Mouse (Mus musculus): Measurements from ENCODE around the gene Oprm1. TPM values are rescaled to one million over a fixed set of nuclear protein-coding genes. Genes with fewer than 3 reads are reported as not detected.
"Not testable (repeated sequence)": the region's sequence is repeated elsewhere in the genome, so short reads cannot be mapped to it uniquely, and the experiment has no call there.

Gene Oprm1
- total RNA-seq, 2 experiments from 2014 or later: 4.2 to 7.9 TPM

GRCm38 (mm10) chr10:6979216-6979615 is 220.9 kb downstream of the Oprm1 start:
- DNase-seq: no peak

- no peak for DNase-seq
These were observed 221.5 kb downstream of the Oprm1 start for GRCm38 (mm10) chr10:6979789-6980188.

- DNase-seq: no peak
These were observed 221.9 kb downstream of the Oprm1 start for GRCm38 (mm10) chr10:6980236-6980635.

- no peak for DNase-seq
These were observed 224.4 kb downstream of the Oprm1 start for GRCm38 (mm10) chr10:6982751-6983151.

- no peak for DNase-seq
These were observed 225.1 kb downstream of the Oprm1 start for GRCm38 (mm10) chr10:6983431-6983830.

DNA sequence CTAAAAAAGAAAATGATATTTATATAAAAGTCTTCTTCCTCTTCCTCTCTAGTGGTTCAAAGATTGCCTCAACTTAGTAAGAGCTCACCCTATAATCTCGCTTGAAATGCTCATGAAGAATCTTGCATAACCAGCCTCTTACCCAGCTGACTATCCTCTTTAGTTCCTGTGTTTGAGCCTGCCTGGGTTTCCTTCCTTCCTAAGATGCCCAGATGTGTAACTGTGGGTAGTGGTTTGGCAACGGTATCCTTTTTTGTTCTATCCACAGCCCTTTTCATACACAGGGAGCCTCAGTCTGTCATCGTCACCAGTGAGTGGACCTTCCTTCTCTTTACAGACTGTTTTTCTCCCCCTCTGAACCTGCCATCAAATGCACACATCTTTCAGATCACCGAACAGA is 227.9 kb downstream of the Oprm1 start:
- DNase-seq: no peak

DNA sequence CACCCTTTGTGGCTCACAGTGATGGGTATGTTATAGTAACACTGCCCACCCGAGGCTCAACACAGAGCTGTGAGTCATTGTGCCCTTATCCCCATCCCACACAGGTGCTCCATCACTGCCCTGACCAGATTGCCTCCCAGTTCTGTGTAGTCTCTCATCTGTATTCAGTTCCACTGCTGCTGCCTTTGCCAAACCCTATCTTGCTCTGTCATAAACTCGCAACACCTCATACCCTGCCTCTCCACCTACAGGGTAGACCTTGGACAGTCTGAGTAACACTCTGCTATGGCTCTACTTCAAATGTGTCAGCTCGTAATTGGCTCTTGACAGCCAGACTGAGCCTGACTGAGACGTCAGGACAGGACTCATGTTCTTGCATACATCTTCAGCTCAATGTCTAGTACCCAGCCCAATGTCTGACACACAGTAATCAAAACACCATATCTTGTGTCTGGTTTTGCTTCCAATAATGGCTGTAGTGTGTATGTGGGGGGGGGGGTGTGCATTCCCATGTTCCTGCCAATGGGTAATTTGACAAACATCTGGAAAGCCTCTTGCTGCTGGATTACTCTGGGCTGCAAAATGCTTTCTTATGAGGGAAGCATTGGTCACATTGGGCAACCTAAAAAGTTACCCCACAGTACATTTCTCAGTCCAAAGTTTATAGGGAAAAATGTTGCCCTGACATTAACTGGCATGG is 229.2 kb downstream of the Oprm1 start:
- no peak for DNase-seq

DNA sequence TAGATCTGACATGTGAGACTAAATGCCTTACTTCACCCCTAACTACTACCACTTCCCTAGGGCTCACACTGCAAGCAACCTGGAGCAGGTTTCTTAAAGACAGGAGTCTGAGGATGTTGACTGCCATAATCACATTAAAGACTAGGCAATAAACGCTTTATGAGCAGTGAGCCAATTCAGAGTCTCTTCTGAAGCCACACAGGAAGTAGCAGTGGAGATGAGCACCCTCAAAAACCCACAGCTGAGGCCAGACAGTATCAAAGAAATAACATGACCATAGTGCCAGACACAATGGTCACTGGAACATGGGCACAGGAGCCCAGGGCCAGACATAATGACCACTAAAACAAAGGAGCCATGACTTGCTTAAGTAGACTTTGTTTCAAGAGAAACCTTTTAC is 230.2 kb downstream of the Oprm1 start:
- no peak for DNase-seq

DNA sequence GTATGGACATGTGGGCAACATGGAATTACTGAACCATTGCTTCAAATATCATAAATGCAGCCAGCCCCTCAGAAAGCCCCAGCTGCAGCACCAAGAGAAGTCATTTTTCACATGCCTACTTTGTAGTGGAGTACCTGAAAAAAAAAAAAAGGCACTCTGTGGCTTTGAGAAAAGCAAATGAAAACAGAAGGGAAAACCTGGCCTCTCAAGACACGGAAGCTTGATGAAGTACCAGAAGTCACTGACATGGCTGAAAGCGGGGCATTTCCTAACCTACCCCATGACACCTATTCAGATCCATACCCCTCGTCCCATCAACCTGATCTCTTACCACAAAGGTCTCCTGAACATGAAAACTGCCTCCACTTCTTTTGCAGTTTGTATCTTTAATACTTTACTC is 238.6 kb downstream of the Oprm1 start:
- DNase-seq: no peak

DNA sequence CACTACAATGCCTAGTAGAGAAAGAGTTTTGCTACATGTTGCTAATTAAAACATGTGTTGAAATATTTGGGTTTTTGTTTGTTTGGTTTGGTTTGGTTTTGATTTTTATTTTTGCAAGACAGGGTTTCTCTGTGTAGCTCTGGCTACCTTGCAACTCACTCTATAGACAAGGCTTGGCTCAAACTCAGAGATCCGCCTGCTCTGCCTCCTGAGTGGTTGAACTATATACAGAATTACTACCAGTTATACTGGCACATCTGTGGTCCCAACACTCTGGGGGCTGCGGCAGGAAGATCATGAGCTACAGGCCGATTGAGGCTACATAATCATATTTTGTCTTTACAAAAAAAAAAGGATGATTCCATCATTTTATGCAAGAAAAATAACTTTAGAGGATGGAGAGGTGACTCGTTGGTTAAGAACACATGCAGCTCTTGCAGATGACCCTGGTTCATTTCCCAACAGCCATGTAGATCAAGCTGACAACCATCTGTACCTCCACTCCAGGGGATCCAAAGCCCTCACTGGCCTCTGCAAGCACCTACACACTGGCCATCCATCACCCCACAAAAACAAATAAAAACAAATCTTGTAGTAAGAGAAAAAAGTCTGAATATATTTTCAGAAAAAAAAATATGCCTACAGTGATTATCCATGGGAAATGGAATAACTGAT is 240.4 kb downstream of the Oprm1 start:
- DNase-seq: no peak

DNA sequence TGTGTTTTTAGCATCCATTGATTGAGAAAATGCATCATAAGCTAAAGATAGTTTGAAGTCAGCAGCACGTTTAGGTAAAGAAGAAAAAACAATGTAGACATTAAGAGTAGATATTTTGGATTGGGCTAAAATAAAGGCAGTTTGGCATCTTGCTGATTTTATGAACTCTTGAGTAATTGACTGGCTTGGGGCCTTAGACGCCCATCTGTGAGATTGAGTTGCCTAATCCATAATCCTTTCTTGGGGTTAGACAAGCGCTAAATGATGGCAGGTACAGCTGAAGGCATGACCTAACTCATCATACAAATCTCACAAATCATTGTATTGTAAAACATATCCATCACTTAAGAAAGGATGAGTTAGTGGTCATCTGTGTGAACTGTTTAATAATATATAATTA is 241.0 kb downstream of the Oprm1 start:
- no peak for DNase-seq

DNA sequence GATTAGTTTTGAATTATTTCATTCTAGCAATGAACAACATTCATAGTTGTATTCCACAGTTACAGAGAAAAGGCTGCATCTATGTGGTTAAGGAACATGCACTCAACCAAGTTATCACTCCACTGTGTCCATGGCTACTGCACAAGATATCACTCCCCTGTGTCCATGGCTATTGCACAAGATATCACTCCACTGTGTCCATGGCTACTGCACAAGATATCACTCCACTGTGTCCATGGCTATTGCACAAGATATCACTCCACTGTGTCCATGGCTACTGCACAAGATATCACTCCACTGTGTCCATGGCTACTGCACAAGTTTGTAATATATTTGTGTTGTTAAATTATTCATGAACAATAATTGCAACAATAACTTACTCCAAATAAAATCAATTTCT is 245.6 kb downstream of the Oprm1 start:
- not testable (repeated sequence) for DNase-seq

- DNase-seq: no peak
These were observed 246.8 kb downstream of the Oprm1 start for GRCm38 (mm10) chr10:7004980-7005538.

DNA sequence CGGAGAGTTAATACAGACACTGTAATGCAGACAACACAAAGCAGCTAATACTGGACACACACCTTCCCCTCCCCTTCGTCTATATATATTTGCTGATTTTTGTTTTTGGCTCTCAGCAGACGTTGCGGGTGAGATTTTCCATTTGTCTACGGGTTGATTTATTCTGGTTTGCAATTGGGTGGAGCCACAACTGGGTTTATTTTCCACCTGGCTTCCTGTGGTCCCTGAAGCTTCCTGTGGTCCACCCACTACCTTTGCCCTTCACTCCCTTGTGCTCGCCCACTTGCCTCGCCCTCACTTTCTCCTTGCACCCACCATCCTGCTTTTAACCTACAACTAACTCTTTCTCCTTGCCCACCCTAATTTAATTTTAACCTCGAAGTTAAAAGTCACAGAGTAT is 252.2 kb downstream of the Oprm1 start:
- no peak for DNase-seq

- no peak for DNase-seq
These were observed 256.9 kb downstream of the Oprm1 start for GRCm38 (mm10) chr10:7015199-7015598.

GRCm38 (mm10) chr10:7019781-7020386 is 261.6 kb downstream of the Oprm1 start:
- no peak for DNase-seq

- DNase-seq: no peak
These were observed 262.2 kb downstream of the Oprm1 start for GRCm38 (mm10) chr10:7020551-7020950.

DNA sequence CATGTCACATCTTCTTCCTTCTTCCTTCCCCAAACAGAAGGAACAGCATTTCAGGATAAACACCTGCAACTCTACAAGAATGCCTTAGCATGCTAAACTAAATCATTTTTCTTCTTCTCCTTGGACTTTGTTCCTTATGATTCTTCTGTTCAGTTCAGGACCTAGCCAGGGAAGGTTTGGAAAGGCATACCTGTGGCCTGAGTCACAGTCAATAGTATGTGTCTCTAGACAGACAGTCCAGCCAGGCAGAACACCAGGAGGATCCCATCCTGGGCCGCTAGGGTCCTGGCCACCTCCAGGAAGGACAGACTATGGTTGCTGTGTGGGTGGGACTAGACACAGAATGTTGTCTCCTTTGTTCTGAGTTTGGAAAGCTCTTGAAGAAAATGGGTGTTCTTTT is 266.7 kb downstream of the Oprm1 start:
- no peak for DNase-seq

DNA sequence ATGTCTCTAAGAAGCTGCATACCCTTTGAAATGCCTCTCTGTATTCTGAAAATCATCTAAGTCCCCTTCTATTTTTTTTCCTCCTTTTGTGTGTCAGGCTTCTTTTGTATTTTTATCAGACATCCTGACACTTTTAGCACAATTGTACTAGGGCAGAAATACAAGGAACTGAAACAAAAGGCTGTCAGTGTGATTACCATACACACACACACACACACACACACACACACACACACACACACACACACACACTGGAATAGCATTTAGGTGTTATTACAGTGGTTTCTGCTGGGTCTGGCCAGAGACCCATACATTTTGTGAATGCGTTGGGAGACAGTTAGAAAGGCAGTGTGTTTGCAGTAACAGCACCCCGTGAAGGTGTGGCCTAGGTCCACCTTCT is 275.2 kb downstream of the Oprm1 start:
- no peak for DNase-seq

DNA sequence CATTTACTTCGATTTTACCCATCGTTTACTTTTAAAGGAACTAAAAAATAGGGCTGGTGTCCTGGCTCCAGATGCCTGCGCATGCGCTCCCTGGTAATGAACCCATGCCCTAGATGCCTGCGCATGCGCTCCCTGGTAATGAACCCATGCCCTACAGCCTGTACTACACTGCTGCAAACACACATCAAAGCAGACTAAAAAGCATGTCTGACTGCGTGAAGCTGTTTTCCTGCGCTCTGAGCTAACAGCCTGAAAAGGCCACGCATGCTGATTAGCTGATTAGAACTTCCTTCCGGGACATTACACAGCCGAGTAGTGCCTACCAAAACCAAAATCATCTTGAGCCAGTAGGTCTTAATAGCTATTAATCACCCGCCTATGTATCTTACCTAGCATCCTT is 277.2 kb downstream of the Oprm1 start:
- no peak for DNase-seq

- no peak for DNase-seq
These were observed 278.9 kb downstream of the Oprm1 start for GRCm38 (mm10) chr10:7037194-7037593.

- DNase-seq: no peak
These were observed 282.7 kb downstream of the Oprm1 start for GRCm38 (mm10) chr10:7041032-7041431.

- no peak for DNase-seq
These were observed 285.6 kb downstream of the Oprm1 start for GRCm38 (mm10) chr10:7043896-7044295.
